Mouse (Mus musculus): ENCODE measurements around the gene Rpap2.
A peak's percentile ranks its signal among the peaks of the same experiment; 100 is the strongest.

Rpap2 gene

GRCm38 (mm10) chr5:107597301-107598077, at the start of gene Rpap2, which contains the start of gene Glmn:
Rpap2 (plus strand) TSS chr5:107597373.
Glmn (minus strand) TSS chr5:107597888.
- peak; percentile 92 for DNase-seq

DNA sequence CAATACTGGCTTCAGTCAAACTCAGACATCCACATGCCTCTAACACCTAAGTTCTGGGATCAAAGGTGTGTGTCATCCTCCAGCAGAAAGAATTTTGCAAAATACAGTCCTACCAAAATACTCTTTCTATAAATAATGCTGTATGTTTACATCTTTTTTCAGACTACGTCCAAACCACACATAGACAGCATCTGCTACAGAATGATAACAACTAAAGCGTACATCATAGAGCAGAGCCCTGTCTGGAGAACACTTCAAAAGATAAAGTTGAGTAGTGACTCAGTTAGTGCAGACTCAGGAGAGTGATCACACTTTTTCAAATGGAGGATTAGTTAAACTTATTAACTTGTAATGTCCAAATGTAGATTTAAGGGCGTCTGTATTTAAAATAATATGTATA, 49.2 kb upstream of the Rpap2 start:
- no peak for DNase-seq

GRCm38 (mm10) chr5:107548444-107548843, 48.7 kb upstream of the Rpap2 start:
- DNase-seq = no peak

- DNase-seq = no peak
Observed at GRCm38 (mm10) chr5:107554336-107554735, 42.8 kb upstream of the Rpap2 start.

DNA sequence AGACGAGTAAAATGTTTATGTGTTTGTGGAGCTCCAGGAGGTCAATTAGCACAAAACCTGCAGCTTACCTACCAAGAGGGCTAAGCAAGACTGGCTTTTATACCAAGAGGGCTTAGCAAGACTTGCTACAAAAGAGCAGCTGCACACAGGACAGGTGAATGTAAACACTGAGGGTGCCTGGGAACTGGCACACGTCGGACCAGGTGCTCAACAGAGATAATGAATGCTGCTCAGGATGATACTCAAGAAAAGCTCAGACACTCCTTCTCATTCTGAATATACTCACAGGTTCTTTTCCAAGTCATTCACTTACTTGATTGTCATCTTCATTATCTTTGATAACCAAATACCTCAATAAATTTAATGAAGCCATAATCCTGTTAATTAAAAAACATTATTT, 40.2 kb upstream of the Rpap2 start:
- no peak for DNase-seq

GRCm38 (mm10) chr5:107569148-107569547, 28.0 kb upstream of the Rpap2 start:
- no peak for DNase-seq

DNA sequence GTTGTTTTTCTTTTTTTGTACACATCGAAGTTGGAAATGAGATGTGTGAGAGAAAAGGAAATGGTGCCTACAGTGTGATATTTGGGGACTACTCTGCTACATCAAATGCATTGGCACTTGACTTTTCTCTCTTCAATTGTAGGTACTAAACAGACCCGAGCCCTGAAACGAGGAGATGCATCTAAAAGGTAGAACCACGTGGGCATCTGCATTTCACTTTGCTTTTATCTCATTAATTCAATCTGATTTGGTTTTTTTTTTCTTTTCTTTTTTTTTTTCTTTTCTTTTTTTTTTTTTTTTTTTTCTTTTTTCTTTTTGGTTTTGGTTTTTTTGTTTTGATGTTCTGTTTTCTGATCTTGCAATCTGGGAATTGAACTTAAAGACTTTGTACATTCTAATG, 1.2 kb downstream of the Rpap2 start:
- DNase-seq = no peak

DNA sequence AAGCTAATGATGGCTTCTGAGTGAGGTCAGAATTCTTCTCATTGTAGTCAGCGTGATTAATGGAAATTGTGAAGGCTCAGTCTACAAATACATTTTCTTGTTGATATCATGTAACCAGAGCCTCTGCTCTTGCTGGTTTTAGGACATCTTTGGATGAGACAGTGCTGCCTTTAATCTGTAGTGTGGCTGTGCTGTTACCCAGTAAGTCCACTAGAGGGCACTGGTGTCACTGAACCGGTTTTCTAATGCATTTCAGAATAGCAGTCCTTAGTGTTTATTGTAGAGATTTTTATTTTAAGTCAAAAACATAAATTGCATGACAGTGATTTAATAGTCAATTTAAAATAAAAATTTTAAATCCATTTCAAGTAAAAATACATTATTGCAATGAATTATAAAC, 14.1 kb downstream of the Rpap2 start:
- DNase-seq = peak; percentile 64

GRCm38 (mm10) chr5:107617986-107618385, 20.8 kb downstream of the Rpap2 start:
- no peak for DNase-seq

DNA sequence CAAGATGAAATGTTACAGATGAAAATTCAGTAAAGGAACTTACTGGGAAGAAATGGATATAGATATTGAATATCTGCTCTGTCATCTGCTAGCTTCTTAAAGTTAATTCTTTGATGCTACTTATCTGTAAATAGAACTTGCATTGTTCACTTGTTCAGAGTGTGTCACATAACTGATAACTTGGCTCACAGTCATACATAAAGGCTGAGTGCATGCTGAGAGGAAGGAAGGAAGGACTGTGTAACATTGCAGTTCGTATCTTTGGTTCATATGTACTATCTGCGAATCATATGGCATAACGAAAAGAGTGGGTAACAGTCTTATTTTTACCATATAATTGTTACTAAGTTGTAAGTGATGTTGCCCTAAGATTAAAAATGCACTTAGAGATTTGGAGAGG, 24.2 kb downstream of the Rpap2 start:
- no peak for DNase-seq

DNA sequence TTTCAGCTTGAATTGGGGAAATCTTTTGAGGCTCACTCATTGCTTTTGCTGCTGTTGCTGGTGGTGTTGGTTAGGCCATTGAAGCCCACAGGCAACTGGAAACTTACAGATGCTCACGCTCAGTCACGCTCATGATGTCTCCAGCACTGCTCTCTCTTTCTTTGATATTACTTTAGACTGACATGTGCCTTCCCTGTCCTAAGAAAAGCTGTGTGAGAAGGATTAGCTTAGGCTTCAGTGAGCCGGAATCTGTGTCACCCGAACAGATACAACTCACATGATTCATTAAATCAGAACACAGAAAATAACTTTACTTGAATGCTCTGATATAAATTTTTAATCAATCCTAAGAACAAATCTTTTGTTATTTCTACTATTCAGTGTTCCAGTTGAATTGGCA, 36.5 kb downstream of the Rpap2 start:
- no peak for DNase-seq

DNA sequence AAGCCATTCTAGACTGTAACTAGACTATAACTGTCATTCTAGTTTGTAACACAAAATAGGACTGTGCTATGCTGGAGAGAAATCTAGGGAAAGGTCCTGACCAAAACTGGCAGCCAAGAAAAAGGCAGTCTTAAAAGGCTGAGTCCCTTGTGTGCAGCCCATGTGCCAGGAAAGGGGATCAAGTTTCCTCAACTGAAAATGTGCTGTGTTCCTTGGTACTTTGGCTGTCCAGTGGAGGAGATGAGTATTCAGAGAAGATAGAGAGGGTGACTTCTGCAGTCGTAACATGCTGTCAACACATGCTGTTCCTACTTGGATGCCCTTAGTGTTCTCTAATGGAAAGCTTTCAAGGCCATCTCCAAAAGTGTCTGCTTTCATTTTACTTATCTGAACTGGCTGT, 39.9 kb downstream of the Rpap2 start:
- DNase-seq = no peak

DNA sequence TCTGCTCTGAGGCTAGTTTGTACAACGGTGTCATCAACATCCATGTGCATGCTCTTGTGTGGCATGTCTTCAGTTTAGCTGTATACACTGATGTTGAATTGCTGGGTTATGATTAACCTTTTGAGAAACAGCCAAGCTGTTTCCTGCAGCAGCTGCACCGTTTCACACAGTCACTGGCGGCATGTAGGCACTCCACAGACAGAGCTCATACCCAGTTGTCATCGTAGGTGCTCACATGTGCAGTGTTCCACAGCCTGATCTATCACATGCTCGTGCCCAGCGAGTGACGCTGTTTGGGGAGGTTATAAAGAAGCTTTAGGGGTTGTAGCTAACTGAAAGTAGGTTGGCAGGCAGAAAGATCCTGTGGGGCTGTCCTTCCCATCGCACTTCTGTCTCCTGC, 41.2 kb downstream of the Rpap2 start:
- DNase-seq = no peak

GRCm38 (mm10) chr5:107644595-107644994, 47.4 kb downstream of the Rpap2 start:
- DNase-seq = no peak

GRCm38 (mm10) chr5:107645935-107646334, 48.8 kb downstream of the Rpap2 start:
- DNase-seq = no peak

DNA sequence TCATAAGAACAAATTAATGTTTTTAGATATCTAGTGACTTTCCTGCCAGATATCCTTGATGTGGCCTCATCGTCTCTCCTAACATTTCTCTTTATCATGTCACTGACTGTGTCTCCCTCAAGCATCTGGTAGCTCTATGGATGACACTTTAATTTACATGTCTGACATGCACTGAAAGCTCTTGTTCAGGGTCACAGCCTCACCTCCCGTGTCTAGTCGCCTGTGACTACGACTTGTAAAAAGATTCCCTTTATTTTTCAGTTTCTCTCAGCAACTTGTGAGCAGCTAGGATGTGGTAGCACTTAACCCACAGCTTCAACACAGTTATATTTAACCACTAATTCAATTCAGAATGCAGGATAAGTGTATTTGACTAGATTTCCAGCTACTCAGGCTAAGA, 50.4 kb downstream of the Rpap2 start:
- no peak for DNase-seq

- DNase-seq = no peak
Observed at GRCm38 (mm10) chr5:107648552-107649125, 51.5 kb downstream of the Rpap2 start.

GRCm38 (mm10) chr5:107649680-107650079, 52.5 kb downstream of the Rpap2 start:
- DNase-seq = no peak

GRCm38 (mm10) chr5:107650427-107650826, 53.3 kb downstream of the Rpap2 start:
- DNase-seq = no peak

DNA sequence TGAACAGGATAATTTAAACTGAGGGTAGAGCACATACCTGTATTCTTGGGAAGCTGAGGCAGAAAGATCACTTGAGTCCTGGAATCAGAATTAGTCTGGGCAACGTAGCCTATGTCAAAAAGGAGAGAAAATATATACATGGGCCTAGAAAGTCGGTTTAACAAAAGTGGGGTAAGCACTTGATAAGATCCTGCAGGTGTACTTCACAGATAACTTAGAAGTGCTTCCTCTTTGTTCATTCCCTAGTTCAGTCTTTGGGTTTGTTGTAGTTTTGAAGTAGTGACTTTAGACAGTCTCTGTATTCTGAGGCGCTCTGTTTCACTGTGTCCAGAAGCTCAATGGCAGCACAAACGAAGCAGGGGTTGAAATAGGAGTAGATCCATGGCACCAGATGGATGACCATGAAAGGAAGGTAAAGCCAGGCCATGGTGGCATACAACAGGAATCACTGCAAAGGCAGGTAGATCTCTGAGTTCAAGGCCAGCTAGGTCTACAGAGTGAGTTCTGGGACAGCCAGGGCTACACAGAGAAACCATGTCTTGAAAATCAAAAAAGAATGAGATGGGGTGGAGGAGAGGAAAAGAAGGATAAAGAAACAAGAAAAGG, 55.0 kb downstream of the Rpap2 start:
- no peak for DNase-seq

DNA sequence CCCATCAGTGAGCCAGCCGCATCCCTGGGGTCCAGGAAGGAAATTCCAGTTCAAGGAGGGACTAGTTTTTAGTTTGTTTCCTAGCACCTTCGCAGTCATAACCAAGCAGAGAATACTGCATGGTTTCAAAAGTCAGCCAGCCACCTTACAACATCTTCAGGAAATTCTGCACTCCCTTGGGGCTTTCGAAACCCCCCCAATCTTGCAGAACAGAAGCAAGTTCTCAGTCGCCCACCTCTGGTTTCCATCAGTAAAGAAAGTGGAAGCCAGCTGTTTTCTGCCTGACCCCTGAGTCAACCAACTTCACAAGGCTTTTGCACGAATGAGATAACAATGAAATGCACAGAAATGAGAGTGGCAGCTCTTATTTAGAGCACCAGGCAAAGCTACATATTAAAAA, 81.2 kb downstream of the Rpap2 start:
- DNase-seq = no peak

DNA sequence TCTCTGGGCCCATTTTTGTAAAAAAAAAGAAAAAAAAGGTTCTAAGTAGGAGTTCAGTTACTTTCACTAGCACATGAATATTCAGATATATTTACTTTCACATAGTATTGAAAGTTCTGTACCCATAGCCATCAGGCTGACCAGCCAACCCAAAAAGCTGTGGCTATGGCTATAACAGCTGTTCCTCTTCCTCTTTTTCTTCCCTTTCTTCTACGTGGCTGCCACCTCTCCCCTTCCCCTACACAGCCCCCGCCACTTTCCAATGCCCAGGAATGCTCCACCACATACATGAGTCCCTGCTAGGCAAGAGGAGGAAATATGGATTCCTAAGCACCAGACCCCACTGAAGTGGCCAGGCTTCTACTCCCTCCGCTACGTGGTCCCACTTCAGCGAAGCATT, 84.1 kb downstream of the Rpap2 start:
- DNase-seq = no peak

GRCm38 (mm10) chr5:107684380-107684779, 87.2 kb downstream of the Rpap2 start:
- DNase-seq = no peak

GRCm38 (mm10) chr5:107687161-107687560, 90.0 kb downstream of the Rpap2 start:
- DNase-seq = no peak
